Mouse (Mus musculus): ENCODE data around the gene Ntan1.

Gene Ntan1

DNA sequence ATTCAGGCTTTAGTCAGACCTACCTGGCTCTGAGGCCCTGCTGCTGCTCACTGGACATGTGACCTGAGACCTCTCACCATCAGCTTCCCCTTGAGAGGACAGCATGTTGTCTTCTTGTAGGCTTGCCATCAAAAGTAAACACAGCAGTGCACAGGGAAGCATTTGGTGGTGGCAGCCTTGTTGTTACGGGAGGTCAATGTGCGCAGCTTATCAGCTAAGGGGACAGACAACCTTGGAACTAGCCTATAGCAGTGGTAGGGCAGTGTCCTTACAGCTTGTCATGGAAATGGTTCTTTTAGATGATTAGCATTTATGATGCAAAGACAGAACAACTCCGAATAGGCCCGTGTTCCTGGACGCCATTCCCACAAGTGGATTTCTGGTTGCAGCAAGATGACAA is 15.7 kb downstream of the Ntan1 start:
- no peak for DNase-seq

GRCm38 (mm10) chr16:13840056-13840455 is 21.4 kb downstream of the Ntan1 start:
- DNase-seq, result no peak

GRCm38 (mm10) chr16:13840956-13841355 is 22.3 kb downstream of the Ntan1 start:
- DNase-seq, result no peak

DNA sequence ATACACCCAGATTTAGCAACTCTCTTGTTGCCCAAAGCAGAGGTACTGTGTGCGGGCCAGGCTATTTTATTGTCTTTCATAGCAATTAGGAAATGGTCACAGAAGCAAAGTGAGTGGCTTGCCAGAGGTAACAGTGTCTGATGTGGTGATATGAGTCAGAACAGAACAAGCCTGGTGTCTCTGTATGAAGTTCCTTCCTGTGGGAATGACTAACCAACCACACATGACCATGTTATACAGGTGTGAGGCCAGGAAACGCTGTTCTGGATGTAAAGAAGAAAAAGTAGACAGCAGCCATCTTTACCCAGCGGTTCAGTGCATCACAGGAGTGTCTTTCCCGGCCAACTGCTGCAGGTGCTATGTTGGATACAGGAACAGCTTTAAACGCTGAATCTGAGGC is 26.4 kb downstream of the Ntan1 start:
- DNase-seq, result no peak

DNA sequence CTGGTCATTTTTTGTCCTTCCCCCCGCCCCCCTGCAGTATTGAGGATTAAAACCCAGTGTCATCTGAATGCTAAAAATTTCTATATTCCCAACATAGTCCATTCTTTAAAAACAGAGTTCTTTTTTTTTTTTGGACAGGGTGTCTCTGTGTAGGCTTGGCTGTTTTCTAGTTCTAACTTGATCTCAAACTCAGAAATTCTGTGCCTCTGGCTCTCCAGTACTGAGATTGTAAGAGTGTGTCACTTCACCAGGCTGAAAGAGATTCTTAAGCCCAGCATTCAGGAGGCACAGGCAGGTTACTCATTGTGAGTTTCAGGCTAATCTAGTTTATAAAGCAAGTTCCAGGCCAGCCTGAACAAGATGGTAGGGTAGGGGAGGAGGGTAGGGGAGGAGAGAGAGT is 28.0 kb downstream of the Ntan1 start:
- no peak for DNase-seq

GRCm38 (mm10) chr16:13848310-13848709 is 29.7 kb downstream of the Ntan1 start:
- DNase-seq, result no peak

DNA sequence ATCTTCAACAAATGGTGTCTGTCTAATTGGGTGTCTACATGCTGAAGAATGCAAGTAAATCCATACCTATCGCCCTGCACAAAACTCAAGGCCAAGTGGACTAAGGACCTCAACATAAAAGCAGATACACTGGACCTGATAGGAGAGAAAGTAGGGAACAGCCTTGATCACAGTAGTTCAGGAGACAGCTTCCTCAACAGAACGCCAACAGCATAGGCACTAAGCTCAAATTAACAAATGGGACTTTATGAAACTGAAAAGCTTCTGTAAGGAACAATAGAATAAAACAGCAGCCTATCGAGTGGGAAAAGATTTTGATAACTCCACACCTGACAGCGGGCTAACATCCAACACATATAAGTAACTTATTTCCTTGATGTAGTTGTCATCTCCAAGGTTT is 32.8 kb downstream of the Ntan1 start:
- DNase-seq, result no peak

DNA sequence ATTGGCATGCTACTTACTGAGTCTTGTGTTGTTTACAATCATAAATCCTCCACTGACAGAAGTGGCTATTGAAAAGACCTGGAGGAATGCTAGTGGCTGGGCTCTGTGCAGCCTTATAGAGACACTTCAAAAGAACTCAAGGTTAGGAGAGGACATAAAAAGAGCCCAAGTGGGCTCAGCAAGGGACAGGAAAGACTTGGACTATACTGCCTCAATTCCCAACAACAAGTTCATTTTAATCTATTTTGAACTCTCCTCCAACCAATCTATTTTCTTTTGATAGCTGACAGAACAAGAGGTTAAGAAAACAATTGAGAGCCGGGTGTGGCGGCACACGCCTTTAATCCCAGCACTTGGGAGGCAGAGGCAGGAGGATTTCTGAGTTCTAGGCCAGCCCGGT is 35.2 kb downstream of the Ntan1 start:
- no peak for DNase-seq

- no peak for DNase-seq
These were observed 47.4 kb downstream of the Ntan1 start for GRCm38 (mm10) chr16:13866076-13866475.

- DNase-seq, result no peak
These were observed 48.0 kb downstream of the Ntan1 start for GRCm38 (mm10) chr16:13866616-13867015.

GRCm38 (mm10) chr16:13867406-13867805 is 48.8 kb downstream of the Ntan1 start:
- DNase-seq, result peak; percentile 23

DNA sequence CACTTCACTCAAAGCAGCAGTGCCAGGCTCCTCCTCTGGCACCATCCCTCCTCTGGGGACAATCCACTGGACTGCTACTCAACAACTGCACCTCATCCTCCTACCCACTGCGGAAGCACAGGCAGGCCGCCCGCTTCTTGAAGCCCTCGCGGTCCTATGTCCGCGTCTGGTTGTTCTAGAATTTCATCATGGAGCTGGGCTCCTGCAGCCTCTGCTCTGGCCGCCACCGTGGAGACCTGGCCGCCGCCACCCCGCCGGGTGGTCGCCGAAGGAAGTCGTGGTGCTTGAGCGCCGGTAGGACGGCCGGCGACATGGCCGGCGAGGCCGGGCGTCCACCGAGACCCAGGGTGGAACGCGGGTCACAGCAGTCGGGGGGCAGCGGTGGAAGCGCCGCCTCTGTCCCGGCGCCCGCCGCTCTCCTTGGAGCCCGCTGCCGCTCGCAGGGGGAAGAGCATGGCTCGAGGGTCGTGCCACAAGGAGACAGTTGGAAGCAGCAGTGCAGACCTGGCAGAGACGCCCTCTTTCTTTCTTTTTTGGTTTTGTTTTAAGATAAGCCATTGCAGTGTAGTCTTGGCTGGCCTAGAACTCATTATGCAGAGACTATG is 49.4 kb downstream of the Ntan1 start:
- DNase-seq, result peak; percentile 7

GRCm38 (mm10) chr16:13875483-13875882 is 56.8 kb downstream of the Ntan1 start:
- no peak for DNase-seq

GRCm38 (mm10) chr16:13883094-13883774 is 64.6 kb downstream of the Ntan1 start:
- DNase-seq, result no peak

All from right cerebral cortex, postnatal 4 days (tissue).